9 mouse cellular contexts compared by ENCODE assay signal in genomic region chr16:93486646-93487550, GRCm38 (mm10).
DNase-seq lines count a peak whose midpoint lies in the region; ATAC-seq lines count a peak whose summit lies in the region.
"Had no signal": no experiment of that assay in that cellular context is flagged by ENCODE, and none has a peak within 500 bp of the region (broad histone marks: within the 10 kb centered on the region; RNA-seq: fewer than 3 reads in every experiment).

No protein-coding gene starts in this region.

- H3K27ac ChIP-seq in embryonic facial prominence, embryonic 12.5 days = 0 out of 2 replicates have a peak overlapping the region, but pooled peaks have one; percentile 36
- H3K27ac ChIP-seq in embryonic facial prominence, embryonic 10.5 days (replicated peaks) = no peak overlapping the region
- no peak overlapping the region for H3K27ac ChIP-seq in kidney, embryonic 14.5 days (ENCODE audit: low read depth, low read length)

- DNase-seq in embryonic facial prominence, embryonic 10.5 days (ENCODE audit: low spot score) = no peak
- DNase-seq in kidney, adult 8-10 months = no peak
- DNase-seq in right cerebral cortex, adult 2 months (ENCODE audit: low spot score in 2 of 2) = peak; percentile 32 to 46
- no peak for DNase-seq in right cerebral cortex, postnatal 14 days
- DNase-seq in telencephalon, adult 2 months (ENCODE audit: low read depth, low spot score) = peak; percentile 34
- no peak for DNase-seq in thymus, postnatal 10 days (ENCODE audit: low spot score in 2 of 2)
- DNase-seq: liver, postnatal 0 days had no signal

- 0 out of 2 replicates have a peak, but pooled peaks cover 5% of the 10 kb centered on the region for H3K9me3 ChIP-seq in embryonic facial prominence, embryonic 12.5 days
- no peaks in the 10 kb centered on the region for H3K9me3 ChIP-seq in embryonic facial prominence, embryonic 10.5 days
- H3K9me3 ChIP-seq in kidney, embryonic 14.5 days (ENCODE audit: control insufficient read depth, low read length) = no peaks in the 10 kb centered on the region

- no peak overlapping the region for H3K4me3 ChIP-seq in embryonic facial prominence, embryonic 12.5 days
- H3K4me3 ChIP-seq in embryonic facial prominence, embryonic 10.5 days = no peak overlapping the region
- peak overlapping the region; percentile 3; the same call in 1 of the 2 replicates for H3K4me3 ChIP-seq in kidney, embryonic 14.5 days (ENCODE audit: low read length)

- no peak overlapping the region for H3K4me2 ChIP-seq in embryonic facial prominence, embryonic 12.5 days (replicated peaks)
- peak overlapping the region; percentile 22; the same call in 1 of the 2 replicates for H3K4me2 ChIP-seq in kidney, embryonic 14.5 days (replicated peaks; ENCODE audit: low read depth, low read length)

- no peaks in the 10 kb centered on the region for H3K36me3 ChIP-seq in embryonic facial prominence, embryonic 12.5 days
- H3K36me3 ChIP-seq in embryonic facial prominence, embryonic 10.5 days (replicated peaks) = no peaks in the 10 kb centered on the region
- H3K36me3 ChIP-seq in kidney, embryonic 14.5 days (ENCODE audit: control insufficient read depth, insufficient read depth, low read length) = no peaks in the 10 kb centered on the region

- H3K9ac ChIP-seq in embryonic facial prominence, embryonic 12.5 days = no peak overlapping the region
- H3K9ac ChIP-seq in kidney, embryonic 14.5 days (ENCODE audit: low read depth, low read length) = no peak overlapping the region
- H3K9ac ChIP-seq: liver, postnatal 0 days had no signal

- no peaks in the 10 kb centered on the region for H3K27me3 ChIP-seq in embryonic facial prominence, embryonic 12.5 days
- no peaks in the 10 kb centered on the region for H3K27me3 ChIP-seq in embryonic facial prominence, embryonic 10.5 days (replicated peaks; ENCODE audit: low read depth, poor library complexity, severe bottlenecking)
- H3K27me3 ChIP-seq in kidney, embryonic 14.5 days (ENCODE audit: control insufficient read depth, insufficient read depth, low read length) = no peaks in the 10 kb centered on the region

- H3K4me1 ChIP-seq in embryonic facial prominence, embryonic 12.5 days = peaks cover 6% of the 10 kb centered on the region; the same call in 1 of the 2 replicates
- no peaks in the 10 kb centered on the region for H3K4me1 ChIP-seq in embryonic facial prominence, embryonic 10.5 days
- H3K4me1 ChIP-seq in kidney, embryonic 14.5 days (ENCODE audit: control insufficient read depth, insufficient read depth, low read length) = no peaks in the 10 kb centered on the region

- WGBS in embryonic facial prominence, embryonic 12.5 days = 63% methylated on average over 26 of the region's 26 CpGs
- 83% methylated on average over 26 of the region's 26 CpGs for WGBS in embryonic facial prominence, embryonic 10.5 days
- WGBS in kidney, embryonic 14.5 days = 36% methylated on average over 26 of the region's 26 CpGs

- ATAC-seq in embryonic facial prominence, embryonic 12.5 days (ENCODE audit: insufficient number of reproducible peaks, insufficient read depth, low FRiP score, low TSS enrichment) = 0 out of 2 replicates have a peak, but pooled peaks have one; percentile 41
- peak; percentile 60; the same call in 1 of the 2 replicates for ATAC-seq in kidney, embryonic 14.5 days (ENCODE audit: low FRiP score, low TSS enrichment)
- ATAC-seq: liver, postnatal 0 days had no signal

Comparison
In these comparisons a context has a peak if more than half of its experiments do, and no peak if none do; other contexts are left out.
1. DNase-seq: peak in right cerebral cortex, adult 2 months (2 of 2) and telencephalon, adult 2 months (single experiment); none in embryonic facial prominence, embryonic 10.5 days (single experiment), kidney, adult 8-10 months (0 of 2), right cerebral cortex, postnatal 14 days (single experiment) and thymus, postnatal 10 days (0 of 2).